Mouse (Mus musculus): Measurements from ENCODE around the gene Paip2b. TPM values are rescaled to one million over a fixed set of nuclear protein-coding genes. Genes with fewer than 3 reads are reported as not detected.
A peak's percentile ranks its signal among the peaks of the same experiment; 100 is the strongest.
"Not testable (repeated sequence)": the region's sequence is repeated elsewhere in the genome, so short reads cannot be mapped to it uniquely, and the experiment has no call there.

Paip2b gene
- total RNA-seq, 1 experiment, result 57.8 TPM

GRCm38 (mm10) chr6:83794760-83795296 lies 36.7 kb downstream of the Paip2b start, which contains the start of gene Nagk:
TSS of gene Nagk (plus strand) at chr6:83794982.
- Histone ChIP-seq H3K27ac (ENCODE audit: insufficient read depth, low read depth, low read length, poor library complexity, severe bottlenecking) (peak within 1 kb of the TSS; percentile 77), H3K4me1 (ENCODE audit: control insufficient read depth in 2 of 2, insufficient read depth in 2 of 2, low read length in 2 of 2, poor library complexity in 1 of 2) (peaks cover 3% of the 10 kb centered on the region in 2 experiments; a peak in 2 of 4 replicates), H3K9ac (ENCODE audit: insufficient read depth, low read depth, low read length, poor library complexity, severe bottlenecking) (peak within 1 kb of the TSS; percentile 77), H3K9me3 (ENCODE audit: control insufficient read depth, insufficient read depth, low read depth, low read length) (no peaks in the 10 kb centered on the region), H3K36me3 (ENCODE audit: control insufficient read depth, insufficient read depth, low read length, poor library complexity, severe bottlenecking) (no peaks in the 10 kb centered on the region), H3K4me3 (ENCODE audit: insufficient read depth in 1 of 2, low read depth in 1 of 2, low read length in 2 of 2, poor library complexity in 1 of 2, severe bottlenecking in 1 of 2) (peak within 1 kb of the TSS; percentile 76 to 80)
- in situ Hi-C loops (cut with MboI; ENCODE audit: low sequenced_read_pairs in 2 of 2, unreplicated experiment in 2 of 2), result no loop called here
- peak; percentile 91 for DNase-seq (ENCODE audit: low read depth, low spot score)
- TF ChIP-seq ZNF384 (IDR thresholded peaks at IDR 0.05; ENCODE audit: low read depth, low read length) (peak; percentile 79), HCFC1 (IDR thresholded peaks at IDR 0.05; ENCODE audit: borderline replicate concordance, insufficient read depth, low read length) (peak; percentile 83), MAFK (IDR thresholded peaks at IDR 0.05; ENCODE audit: insufficient read depth, low read depth, low read length) (no peak)

DNA sequence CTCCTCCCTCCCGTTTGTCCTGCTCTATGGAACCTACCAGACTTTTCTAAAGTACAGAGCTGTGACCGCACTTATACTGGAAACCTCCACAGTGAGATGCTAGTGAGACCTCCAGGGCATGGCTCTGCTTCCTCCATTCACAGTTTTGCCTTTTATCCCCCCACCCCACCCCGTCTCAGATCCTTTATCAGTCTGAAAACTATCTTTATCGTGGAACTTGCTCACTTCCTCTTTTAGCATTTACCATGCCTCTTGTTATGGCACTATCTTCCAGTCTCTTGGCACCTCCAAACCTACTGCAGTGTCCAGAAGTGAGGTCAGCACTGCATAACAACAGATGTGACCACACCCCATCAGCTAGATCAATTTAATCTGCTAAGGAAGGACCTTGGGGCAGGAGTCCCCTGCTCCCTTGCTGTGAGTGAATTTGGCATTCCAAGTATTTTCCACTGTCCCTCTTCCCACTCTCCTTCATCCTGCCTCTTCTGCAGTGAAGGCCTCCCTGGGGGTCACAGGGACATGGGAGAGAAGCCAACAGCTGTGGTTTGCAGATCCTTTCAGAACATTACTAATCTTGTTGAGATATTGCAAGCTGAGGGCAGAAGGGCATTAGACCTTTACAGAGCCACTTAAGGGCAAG lies 40.2 kb downstream of the Paip2b start:
- no peak for DNase-seq (ENCODE audit: low read depth, low spot score)
- Histone ChIP-seq H3K36me3 (ENCODE audit: control insufficient read depth, insufficient read depth, low read length, poor library complexity, severe bottlenecking) (no peaks in the 10 kb centered on the region), H3K9me3 (ENCODE audit: control insufficient read depth, insufficient read depth, low read depth, low read length) (no peaks in the 10 kb centered on the region), H3K4me1 (ENCODE audit: control insufficient read depth in 2 of 2, insufficient read depth in 2 of 2, low read length in 2 of 2, poor library complexity in 1 of 2) (peaks cover 3% of the 10 kb centered on the region in 2 experiments; a peak in 2 of 4 replicates), H3K9ac (ENCODE audit: insufficient read depth, low read depth, low read length, poor library complexity, severe bottlenecking) (no peak overlapping the region), H3K27ac (ENCODE audit: insufficient read depth, low read depth, low read length, poor library complexity, severe bottlenecking) (no peak overlapping the region), H3K4me3 (ENCODE audit: insufficient read depth in 1 of 2, low read depth in 1 of 2, low read length in 2 of 2, poor library complexity in 1 of 2, severe bottlenecking in 1 of 2) (no peak overlapping the region)
- no peak for TF ChIP-seq HCFC1 (IDR thresholded peaks at IDR 0.05; ENCODE audit: borderline replicate concordance, insufficient read depth, low read length)
- TF ChIP-seq MAFK (IDR thresholded peaks at IDR 0.05; ENCODE audit: insufficient read depth, low read depth, low read length), result no peak
- TF ChIP-seq ZNF384 (IDR thresholded peaks at IDR 0.05; ENCODE audit: low read depth, low read length), result no peak
- TF ChIP-seq ZC3H11A (IDR thresholded peaks at IDR 0.05; ENCODE audit: borderline replicate concordance, low read depth, low read length), result no peak
- no peak for TF ChIP-seq CHD2 (IDR thresholded peaks at IDR 0.05; ENCODE audit: low read depth, low read length)
- in situ Hi-C loops (cut with MboI; ENCODE audit: low sequenced_read_pairs in 2 of 2, unreplicated experiment in 2 of 2), result no loop called here

GRCm38 (mm10) chr6:83790533-83790932 lies 41.0 kb downstream of the Paip2b start:
- DNase-seq (ENCODE audit: low read depth, low spot score); H3K4me1 ChIP-seq (ENCODE audit: control insufficient read depth in 2 of 2, insufficient read depth in 2 of 2, low read length in 2 of 2, poor library complexity in 1 of 2); H3K36me3 ChIP-seq (ENCODE audit: control insufficient read depth, insufficient read depth, low read length, poor library complexity, severe bottlenecking); H3K4me3 ChIP-seq (ENCODE audit: insufficient read depth in 1 of 2, low read depth in 1 of 2, low read length in 2 of 2, poor library complexity in 1 of 2, severe bottlenecking in 1 of 2); H3K27ac ChIP-seq (ENCODE audit: insufficient read depth, low read depth, low read length, poor library complexity, severe bottlenecking); H3K9me3 ChIP-seq (ENCODE audit: control insufficient read depth, insufficient read depth, low read depth, low read length); H3K9ac ChIP-seq (ENCODE audit: insufficient read depth, low read depth, low read length, poor library complexity, severe bottlenecking); in situ Hi-C loops (cut with MboI; ENCODE audit: low sequenced_read_pairs in 2 of 2, unreplicated experiment in 2 of 2): not testable (repeated sequence)

DNA sequence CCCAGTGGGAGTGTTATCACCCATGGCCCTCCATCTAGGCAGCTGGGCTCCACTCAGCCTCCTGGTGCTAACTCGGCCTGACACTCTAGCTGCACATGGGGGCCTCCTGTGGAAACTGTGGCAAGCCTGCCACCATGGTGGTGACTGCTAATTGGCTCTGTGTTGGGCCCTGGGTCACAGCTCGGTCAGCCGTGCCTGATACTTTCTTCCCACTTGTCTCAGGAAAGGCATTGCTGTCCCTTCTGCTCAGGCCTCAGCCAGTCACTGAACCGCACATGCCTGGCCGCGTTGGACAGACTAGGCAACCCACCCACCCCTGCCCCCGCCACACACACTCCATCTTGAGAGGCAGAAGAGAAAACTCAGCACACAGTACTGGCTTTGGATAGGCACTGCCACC lies 43.0 kb downstream of the Paip2b start:
- H3K4me1 ChIP-seq (ENCODE audit: control insufficient read depth in 2 of 2, insufficient read depth in 2 of 2, low read length in 2 of 2, poor library complexity in 1 of 2), result peaks cover 0 to 3% of the 10 kb centered on the region in 2 experiments; a peak in 2 of 4 replicates
- H3K9ac ChIP-seq (ENCODE audit: insufficient read depth, low read depth, low read length, poor library complexity, severe bottlenecking), result no peak overlapping the region
- H3K27ac ChIP-seq (ENCODE audit: insufficient read depth, low read depth, low read length, poor library complexity, severe bottlenecking), result no peak overlapping the region
- no peak for TF ChIP-seq ZNF384 (IDR thresholded peaks at IDR 0.05; ENCODE audit: low read depth, low read length)
- no peak for TF ChIP-seq MAFK (IDR thresholded peaks at IDR 0.05; ENCODE audit: insufficient read depth, low read depth, low read length)
- no peak for TF ChIP-seq ZC3H11A (IDR thresholded peaks at IDR 0.05; ENCODE audit: borderline replicate concordance, low read depth, low read length)
- TF ChIP-seq CHD2 (IDR thresholded peaks at IDR 0.05; ENCODE audit: low read depth, low read length), result no peak
- TF ChIP-seq HCFC1 (IDR thresholded peaks at IDR 0.05; ENCODE audit: borderline replicate concordance, insufficient read depth, low read length), result no peak
- H3K36me3 ChIP-seq (ENCODE audit: control insufficient read depth, insufficient read depth, low read length, poor library complexity, severe bottlenecking), result no peaks in the 10 kb centered on the region
- no peak overlapping the region for H3K4me3 ChIP-seq (ENCODE audit: insufficient read depth in 1 of 2, low read depth in 1 of 2, low read length in 2 of 2, poor library complexity in 1 of 2, severe bottlenecking in 1 of 2)
- no peak for DNase-seq (ENCODE audit: low read depth, low spot score)
- in situ Hi-C loops (cut with MboI; ENCODE audit: low sequenced_read_pairs in 2 of 2, unreplicated experiment in 2 of 2), result no loop called here
- H3K9me3 ChIP-seq (ENCODE audit: control insufficient read depth, insufficient read depth, low read depth, low read length), result no peaks in the 10 kb centered on the region

- no peak overlapping the region for H3K4me3 ChIP-seq (ENCODE audit: insufficient read depth in 1 of 2, low read depth in 1 of 2, low read length in 2 of 2, poor library complexity in 1 of 2, severe bottlenecking in 1 of 2)
- no peaks in the 10 kb centered on the region for H3K36me3 ChIP-seq (ENCODE audit: control insufficient read depth, insufficient read depth, low read length, poor library complexity, severe bottlenecking)
- no peaks in the 10 kb centered on the region for H3K9me3 ChIP-seq (ENCODE audit: control insufficient read depth, insufficient read depth, low read depth, low read length)
- H3K9ac ChIP-seq (ENCODE audit: insufficient read depth, low read depth, low read length, poor library complexity, severe bottlenecking), result no peak overlapping the region
- no peak for TF ChIP-seq ZNF384 (IDR thresholded peaks at IDR 0.05; ENCODE audit: low read depth, low read length)
- TF ChIP-seq MAFK (IDR thresholded peaks at IDR 0.05; ENCODE audit: insufficient read depth, low read depth, low read length), result no peak
- TF ChIP-seq ZC3H11A (IDR thresholded peaks at IDR 0.05; ENCODE audit: borderline replicate concordance, low read depth, low read length), result no peak
- no peak for TF ChIP-seq HCFC1 (IDR thresholded peaks at IDR 0.05; ENCODE audit: borderline replicate concordance, insufficient read depth, low read length)
- TF ChIP-seq CHD2 (IDR thresholded peaks at IDR 0.05; ENCODE audit: low read depth, low read length), result no peak
- no peak for DNase-seq (ENCODE audit: low read depth, low spot score)
- in situ Hi-C loops (cut with MboI; ENCODE audit: low sequenced_read_pairs in 2 of 2, unreplicated experiment in 2 of 2), result no loop called here
- H3K4me1 ChIP-seq (ENCODE audit: control insufficient read depth in 2 of 2, insufficient read depth in 2 of 2, low read length in 2 of 2, poor library complexity in 1 of 2), result peaks cover 0 to 1% of the 10 kb centered on the region in 2 experiments; a peak in 1 of 4 replicates
- no peak overlapping the region for H3K27ac ChIP-seq (ENCODE audit: insufficient read depth, low read depth, low read length, poor library complexity, severe bottlenecking)
Measured at GRCm38 (mm10) chr6:83786426-83786825, 45.1 kb downstream of the Paip2b start.

Measured in ES-E14 (cell line).